Mouse (Mus musculus): ENCODE data around the gene Antxr1. TPM values are rescaled to one million over a fixed set of nuclear protein-coding genes. Genes with fewer than 3 reads are reported as not detected.

The Antxr1 gene
- total and polyA plus RNA-seq, 2 experiments from 2014 or later: 4.2 to 17.9 TPM

DNA sequence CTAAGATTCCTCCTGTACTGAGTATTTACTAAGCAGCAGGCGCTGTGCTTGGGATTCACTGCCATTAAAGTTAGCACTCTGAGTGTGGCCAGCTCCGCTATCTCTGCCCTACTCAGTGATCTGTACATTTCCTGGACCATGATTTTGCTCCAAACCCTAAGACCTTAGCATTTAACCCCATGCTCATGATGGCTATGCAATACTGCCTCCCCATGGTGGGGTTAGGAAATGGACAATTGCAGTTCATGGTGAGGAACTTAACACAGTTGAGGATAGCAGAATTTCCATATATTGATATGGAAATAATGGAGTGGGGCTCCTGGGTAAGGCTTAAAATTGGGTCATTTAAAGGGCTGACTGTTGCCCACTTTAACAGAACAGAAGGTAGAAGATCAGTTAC lies 12.2 kb downstream of the Antxr1 start:
- TF ChIP-seq CTCF (IDR thresholded peaks at IDR 0.05; ENCODE audit: low read depth): peak; percentile 66
- H3K4me1 ChIP-seq (ENCODE audit: insufficient read depth, low read length): no peaks in the 10 kb centered on the region
- 91% methylated on average over 2 of the region's 2 CpGs for WGBS

DNA sequence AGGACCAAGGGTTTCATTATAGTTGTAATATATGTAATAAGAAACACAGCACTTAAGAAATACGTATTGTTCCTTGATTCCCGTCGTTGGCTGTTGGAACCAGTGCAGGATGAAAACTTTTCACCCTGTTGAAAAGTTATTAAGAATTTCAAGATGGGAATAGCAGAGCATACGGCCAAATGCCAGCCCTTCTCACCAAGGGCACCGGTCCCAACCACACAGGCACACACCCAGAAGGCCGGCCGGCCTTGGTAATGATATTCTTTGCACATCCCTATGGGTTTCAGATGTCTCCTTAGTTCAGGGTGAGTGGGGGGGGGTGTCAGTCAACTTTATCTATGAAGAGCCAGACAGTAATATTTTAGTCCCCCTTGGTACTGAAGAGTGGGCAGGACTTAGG lies 17.0 kb downstream of the Antxr1 start:
- WGBS: 86% methylated on average over 7 of the region's 7 CpGs

More for the DNA sequence above, 12.2 kb downstream of the Antxr1 start:
- Histone ChIP-seq H3K27ac (no peak overlapping the region), H3K36me3 (ENCODE audit: insufficient read depth, low read length) (no peaks in the 10 kb centered on the region), H3K9me3 (ENCODE audit: low read length) (no peaks in the 10 kb centered on the region), H3K27me3 (ENCODE audit: insufficient read depth, low read length) (no peaks in the 10 kb centered on the region), H3K4me2 (ENCODE audit: low read depth, low read length) (no peak overlapping the region), H3K9ac (replicated peaks; ENCODE audit: low read length) (no peak overlapping the region), H3K4me3 (ENCODE audit: low read length) (no peak overlapping the region)
- DNase-seq (ENCODE audit: low spot score) (peak; percentile 20), ATAC-seq (no peak)

DNA sequence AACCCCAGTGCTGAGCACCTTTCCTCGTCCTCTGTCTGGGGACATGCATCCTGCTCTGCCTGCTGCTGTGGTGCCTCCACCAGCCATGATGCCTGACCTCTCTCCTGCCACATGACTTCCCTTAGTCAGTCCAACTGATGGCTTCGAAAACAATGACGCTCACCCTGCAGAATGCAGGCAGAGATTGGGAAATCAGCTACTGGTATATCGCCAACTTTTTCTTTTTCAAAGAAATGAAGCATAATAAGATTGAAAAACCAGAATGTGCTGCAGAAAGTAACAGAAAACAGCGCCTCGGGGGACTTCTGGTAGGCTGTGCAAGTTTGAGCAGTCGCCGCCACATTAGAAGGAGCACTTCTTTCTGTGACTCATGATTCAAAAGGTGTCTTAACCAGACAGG lies 18.7 kb downstream of the Antxr1 start:
- TF ChIP-seq CTCF (IDR thresholded peaks at IDR 0.05; ENCODE audit: low read depth): no peak
- Histone ChIP-seq H3K36me3 (ENCODE audit: insufficient read depth, low read length) (no peaks in the 10 kb centered on the region), H3K27ac (no peak overlapping the region), H3K4me2 (ENCODE audit: low read depth, low read length) (no peak overlapping the region), H3K4me3 (ENCODE audit: low read length) (no peak overlapping the region), H3K27me3 (ENCODE audit: insufficient read depth, low read length) (no peaks in the 10 kb centered on the region), H3K9ac (replicated peaks; ENCODE audit: low read length) (no peak overlapping the region), H3K9me3 (ENCODE audit: low read length) (no peaks in the 10 kb centered on the region), H3K4me1 (ENCODE audit: insufficient read depth, low read length) (no peaks in the 10 kb centered on the region)
- 72% methylated on average over 8 of the region's 8 CpGs for WGBS
- no peak for ATAC-seq
- peak; percentile 20 for DNase-seq (ENCODE audit: low spot score)

More for the DNA sequence above, 17.0 kb downstream of the Antxr1 start:
- no peak for DNase-seq (ENCODE audit: low spot score)
- no peak overlapping the region for H3K27ac ChIP-seq
- H3K27me3 ChIP-seq (ENCODE audit: insufficient read depth, low read length): no peaks in the 10 kb centered on the region
- no peak overlapping the region for H3K4me2 ChIP-seq (ENCODE audit: low read depth, low read length)
- H3K9ac ChIP-seq (replicated peaks; ENCODE audit: low read length): no peak overlapping the region
- no peak for ATAC-seq
- no peak for TF ChIP-seq CTCF (IDR thresholded peaks at IDR 0.05; ENCODE audit: low read depth)
- no peaks in the 10 kb centered on the region for H3K4me1 ChIP-seq (ENCODE audit: insufficient read depth, low read length)
- H3K4me3 ChIP-seq (ENCODE audit: low read length): no peak overlapping the region
- H3K36me3 ChIP-seq (ENCODE audit: insufficient read depth, low read length): no peaks in the 10 kb centered on the region
- no peaks in the 10 kb centered on the region for H3K9me3 ChIP-seq (ENCODE audit: low read length)

DNA sequence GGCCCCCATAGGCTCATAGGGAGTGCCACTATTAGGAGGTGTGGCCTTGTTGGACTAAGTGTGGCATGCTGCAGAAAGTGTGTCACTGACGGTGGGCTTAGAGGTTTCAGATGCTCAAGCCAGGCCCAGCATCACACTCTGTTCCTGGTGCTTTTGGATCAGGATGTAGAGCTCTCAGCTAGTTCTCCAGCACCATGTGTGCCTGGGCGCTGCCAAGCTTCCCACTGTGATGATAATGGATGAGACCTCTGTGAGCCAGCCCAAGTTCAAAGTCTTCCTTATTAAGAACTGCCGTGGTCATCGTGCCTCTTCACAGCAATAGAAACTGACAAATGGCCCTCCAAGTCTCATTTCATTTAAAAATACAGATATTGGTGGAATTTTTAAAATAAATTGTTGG lies 22.9 kb downstream of the Antxr1 start:
- Histone ChIP-seq H3K27me3 (ENCODE audit: insufficient read depth, low read length) (no peaks in the 10 kb centered on the region), H3K36me3 (ENCODE audit: insufficient read depth, low read length) (0 out of 2 replicates have a peak, but pooled peaks cover 8% of the 10 kb centered on the region), H3K9me3 (ENCODE audit: low read length) (no peaks in the 10 kb centered on the region), H3K27ac (no peak overlapping the region), H3K4me3 (ENCODE audit: low read length) (no peak overlapping the region), H3K4me2 (ENCODE audit: low read depth, low read length) (no peak overlapping the region), H3K9ac (replicated peaks; ENCODE audit: low read length) (no peak overlapping the region), H3K4me1 (ENCODE audit: insufficient read depth, low read length) (no peaks in the 10 kb centered on the region)
- TF ChIP-seq CTCF (IDR thresholded peaks at IDR 0.05; ENCODE audit: low read depth): no peak
- no peak for ATAC-seq
- WGBS: 46% methylated on average over 4 of the region's 4 CpGs
- peak; percentile 25 for DNase-seq (ENCODE audit: low spot score)

DNA sequence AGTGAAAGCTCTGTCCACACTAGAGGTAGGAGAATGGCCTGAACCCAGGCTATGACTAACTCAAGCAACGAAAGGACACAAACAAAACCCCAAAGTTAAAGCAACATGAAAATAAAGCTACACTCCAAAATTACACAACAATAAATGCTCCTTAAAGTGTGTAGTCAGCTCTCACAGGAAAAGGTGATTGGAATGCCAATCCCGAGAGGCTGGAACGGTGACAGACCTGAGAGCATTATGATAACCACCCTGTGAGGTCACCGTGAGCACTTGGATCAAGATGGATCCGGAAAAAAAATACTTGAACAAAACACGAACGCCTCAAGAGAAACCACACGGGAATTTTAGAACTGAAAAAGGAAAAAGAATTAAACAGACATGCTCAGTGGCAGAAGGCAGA lies 31.1 kb downstream of the Antxr1 start:
- Histone ChIP-seq H3K27ac (no peak overlapping the region), H3K4me1 (ENCODE audit: insufficient read depth, low read length) (no peaks in the 10 kb centered on the region), H3K9me3 (ENCODE audit: low read length) (no peaks in the 10 kb centered on the region), H3K4me3 (ENCODE audit: low read length) (no peak overlapping the region), H3K36me3 (ENCODE audit: insufficient read depth, low read length) (0 out of 2 replicates have a peak, but pooled peaks cover 5% of the 10 kb centered on the region), H3K27me3 (ENCODE audit: insufficient read depth, low read length) (no peaks in the 10 kb centered on the region), H3K9ac (replicated peaks; ENCODE audit: low read length) (no peak overlapping the region), H3K4me2 (ENCODE audit: low read depth, low read length) (no peak overlapping the region)
- WGBS: 84% methylated on average over 8 of the region's 8 CpGs
- no peak for TF ChIP-seq CTCF (IDR thresholded peaks at IDR 0.05; ENCODE audit: low read depth)
- ATAC-seq (no peak), DNase-seq (ENCODE audit: low spot score) (no peak)

DNA sequence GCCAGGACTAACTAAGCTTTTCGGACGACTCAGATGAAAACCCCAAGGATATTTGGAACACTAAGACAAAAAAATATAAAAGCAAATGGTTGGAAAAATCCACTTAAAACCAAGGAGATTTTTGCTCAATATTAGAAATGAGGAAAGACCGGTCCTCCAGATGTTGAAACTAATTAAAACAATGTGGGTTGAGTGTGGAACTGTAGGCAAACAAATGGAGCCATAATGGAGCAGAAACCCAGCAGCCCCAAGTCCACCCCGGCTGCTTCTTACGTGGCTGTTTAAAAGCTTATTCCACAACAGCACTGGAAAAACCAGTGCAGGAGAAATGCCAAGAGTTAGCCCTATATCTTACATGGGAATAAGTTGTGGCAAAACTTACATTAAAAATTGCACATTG lies 32.9 kb downstream of the Antxr1 start:
- H3K9me3 ChIP-seq (ENCODE audit: low read length): no peaks in the 10 kb centered on the region
- no peak overlapping the region for H3K27ac ChIP-seq
- H3K36me3 ChIP-seq (ENCODE audit: insufficient read depth, low read length): 0 out of 2 replicates have a peak, but pooled peaks cover under 1% of the 10 kb centered on the region
- 60% methylated on average over 5 of the region's 5 CpGs for WGBS
- DNase-seq (ENCODE audit: low spot score): no peak
- ATAC-seq: no peak
- H3K4me1 ChIP-seq (ENCODE audit: insufficient read depth, low read length): peaks cover 3% of the 10 kb centered on the region; the same call in 1 of the 2 replicates
- no peaks in the 10 kb centered on the region for H3K27me3 ChIP-seq (ENCODE audit: insufficient read depth, low read length)
- H3K4me3 ChIP-seq (ENCODE audit: low read length): no peak overlapping the region
- TF ChIP-seq CTCF (IDR thresholded peaks at IDR 0.05; ENCODE audit: low read depth): no peak
- H3K9ac ChIP-seq (replicated peaks; ENCODE audit: low read length): no peak overlapping the region
- H3K4me2 ChIP-seq (ENCODE audit: low read depth, low read length): no peak overlapping the region

DNA sequence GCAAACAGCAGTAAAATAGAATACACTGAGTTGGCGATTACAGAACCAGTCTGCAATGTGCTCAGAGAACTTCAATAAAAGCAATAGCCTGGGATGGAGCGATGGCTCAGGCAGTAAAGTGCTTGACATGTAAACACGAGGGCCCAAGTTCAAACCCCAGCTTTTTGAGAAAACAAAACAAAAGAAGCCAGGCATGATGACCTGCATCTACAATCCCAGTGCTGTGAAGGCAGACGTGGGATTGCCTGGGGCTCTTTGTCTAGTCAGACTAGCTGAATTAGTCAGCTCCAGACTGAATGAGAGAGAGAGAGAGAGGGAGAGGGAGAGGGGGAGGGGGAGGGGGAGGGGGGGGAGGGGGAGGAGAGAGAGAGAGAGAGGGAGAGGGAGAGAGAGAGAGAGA lies 33.6 kb downstream of the Antxr1 start:
- Histone ChIP-seq H3K4me1 (ENCODE audit: insufficient read depth, low read length) (peaks cover 3% of the 10 kb centered on the region; the same call in 1 of the 2 replicates), H3K4me3 (ENCODE audit: low read length) (no peak overlapping the region), H3K9me3 (ENCODE audit: low read length) (no peaks in the 10 kb centered on the region), H3K4me2 (ENCODE audit: low read depth, low read length) (no peak overlapping the region), H3K27me3 (ENCODE audit: insufficient read depth, low read length) (no peaks in the 10 kb centered on the region), H3K27ac (no peak overlapping the region), H3K36me3 (ENCODE audit: insufficient read depth, low read length) (no peaks in the 10 kb centered on the region), H3K9ac (replicated peaks; ENCODE audit: low read length) (no peak overlapping the region)
- 40% methylated on average over 4 of the region's 4 CpGs for WGBS
- no peak for TF ChIP-seq CTCF (IDR thresholded peaks at IDR 0.05; ENCODE audit: low read depth)
- DNase-seq (ENCODE audit: low spot score): no peak
- no peak for ATAC-seq

All from hindbrain, postnatal 0 days (tissue).